Mouse (Mus musculus): ENCODE data around the gene Medag.

Medag gene

GRCm38 (mm10) chr5:149385228-149385961, 26.2 kb upstream of the Medag start:
- no peak for DNase-seq (ENCODE audit: low spot score)

GRCm38 (mm10) chr5:149386294-149386850, 25.2 kb upstream of the Medag start:
- DNase-seq (ENCODE audit: low spot score): no peak

- no peak for DNase-seq (ENCODE audit: low spot score)
Measured at GRCm38 (mm10) chr5:149388947-149389346, 22.6 kb upstream of the Medag start.

GRCm38 (mm10) chr5:149389548-149390211, 21.9 kb upstream of the Medag start:
- DNase-seq (ENCODE audit: low spot score): no peak

GRCm38 (mm10) chr5:149391574-149392375, 19.8 kb upstream of the Medag start:
- DNase-seq (ENCODE audit: low spot score): peak; percentile 19

- no peak for DNase-seq (ENCODE audit: low spot score)
Measured at GRCm38 (mm10) chr5:149392420-149392988, 19.0 kb upstream of the Medag start.

- no peak for DNase-seq (ENCODE audit: low spot score)
Measured at GRCm38 (mm10) chr5:149401446-149401975, 10.0 kb upstream of the Medag start.

GRCm38 (mm10) chr5:149402029-149402428, 9.5 kb upstream of the Medag start:
- DNase-seq (ENCODE audit: low spot score): no peak

- DNase-seq (ENCODE audit: low spot score): no peak
Measured at GRCm38 (mm10) chr5:149403386-149403785, 8.2 kb upstream of the Medag start.

- no peak for DNase-seq (ENCODE audit: low spot score)
Measured at GRCm38 (mm10) chr5:149404710-149405109, 6.8 kb upstream of the Medag start.

GRCm38 (mm10) chr5:149406791-149407276, 4.7 kb upstream of the Medag start:
- DNase-seq (ENCODE audit: low spot score): no peak

- no peak for DNase-seq (ENCODE audit: low spot score)
Measured at GRCm38 (mm10) chr5:149409502-149409901, 2.0 kb upstream of the Medag start.

GRCm38 (mm10) chr5:149412194-149412575, 636 bp downstream of the Medag start:
- no peak for DNase-seq (ENCODE audit: low spot score)

GRCm38 (mm10) chr5:149412671-149413070, 1.1 kb downstream of the Medag start:
- DNase-seq (ENCODE audit: low spot score): no peak

- DNase-seq (ENCODE audit: low spot score): no peak
Measured at GRCm38 (mm10) chr5:149414369-149415167, 3.0 kb downstream of the Medag start.

GRCm38 (mm10) chr5:149417381-149417780, 5.8 kb downstream of the Medag start:
- DNase-seq (ENCODE audit: low spot score): no peak

GRCm38 (mm10) chr5:149426525-149426924, 15.0 kb downstream of the Medag start:
- DNase-seq (ENCODE audit: low spot score): no peak

- DNase-seq (ENCODE audit: low spot score): no peak
Measured at GRCm38 (mm10) chr5:149427277-149428060, 15.9 kb downstream of the Medag start.

- peak; percentile 71 for DNase-seq (ENCODE audit: low spot score)
Measured at GRCm38 (mm10) chr5:149428347-149428746, 16.8 kb downstream of the Medag start.

GRCm38 (mm10) chr5:149428810-149429255, 17.3 kb downstream of the Medag start:
- DNase-seq (ENCODE audit: low spot score): peak; percentile 36

Measured in T-cell, adult 2 months (primary cell).